Mouse (Mus musculus) CD4-positive helper T cell, adult 2 months (primary cell): ENCODE data around the gene Gm13277.
A peak's percentile ranks its signal among the peaks of the same experiment; 100 is the strongest.
"Not testable (repeated sequence)": the region's sequence is repeated elsewhere in the genome, so short reads cannot be mapped to it uniquely, and the experiment has no call there.

Experiments used
- DNase-seq: peaks from one replicate; pipeline ENCODE4 v3.0.0-alpha.2; 2012; ENCODE audit warnings: low read depth, missing footprints, low spot score

Gene Gm13277

DNA sequence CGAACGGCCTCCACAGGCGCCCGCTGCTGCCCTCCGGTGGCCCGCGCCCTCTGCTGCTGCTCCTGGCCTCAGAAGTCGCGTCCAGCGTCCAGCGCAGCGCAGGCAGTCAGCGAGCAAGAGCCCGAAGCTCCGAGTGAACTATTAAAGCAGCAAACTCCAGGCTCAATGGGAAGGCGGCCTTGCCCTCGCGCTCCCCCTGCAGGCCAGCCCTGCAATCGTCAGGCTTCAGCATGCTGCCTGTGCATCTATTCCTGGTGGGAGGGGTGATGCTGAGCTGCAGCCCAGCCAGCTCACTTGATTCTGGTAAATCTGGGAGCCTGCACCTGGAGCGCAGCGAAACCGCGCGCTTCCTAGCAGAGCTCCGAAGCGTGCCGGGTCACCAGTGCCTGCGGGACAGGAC, at the start of gene Gm13277:
Gene Gm13277 (plus strand): TSS at position 231 of the 400 bp plus-strand sequence.
- not testable (repeated sequence) for DNase-seq

DNA sequence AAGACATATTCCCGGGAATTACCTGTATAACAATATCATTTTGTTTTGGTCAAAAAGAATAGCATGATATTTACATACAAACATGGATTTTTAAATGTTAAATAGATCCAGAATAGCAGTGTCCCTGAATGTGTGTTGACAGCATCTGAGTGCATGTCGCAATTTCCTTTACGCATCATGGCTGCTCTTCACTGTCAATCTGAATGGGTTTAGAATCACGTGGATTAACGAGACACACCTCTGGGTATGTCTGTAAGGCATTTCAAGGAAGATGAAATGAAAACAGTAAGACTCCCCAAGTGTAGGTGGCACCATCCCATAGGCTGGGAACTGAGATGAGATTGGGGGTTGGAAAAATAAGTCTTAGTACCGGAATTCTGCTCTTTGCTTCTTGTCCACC, 49.4 kb upstream of the Gm13277 start:
- no peak for DNase-seq

DNA sequence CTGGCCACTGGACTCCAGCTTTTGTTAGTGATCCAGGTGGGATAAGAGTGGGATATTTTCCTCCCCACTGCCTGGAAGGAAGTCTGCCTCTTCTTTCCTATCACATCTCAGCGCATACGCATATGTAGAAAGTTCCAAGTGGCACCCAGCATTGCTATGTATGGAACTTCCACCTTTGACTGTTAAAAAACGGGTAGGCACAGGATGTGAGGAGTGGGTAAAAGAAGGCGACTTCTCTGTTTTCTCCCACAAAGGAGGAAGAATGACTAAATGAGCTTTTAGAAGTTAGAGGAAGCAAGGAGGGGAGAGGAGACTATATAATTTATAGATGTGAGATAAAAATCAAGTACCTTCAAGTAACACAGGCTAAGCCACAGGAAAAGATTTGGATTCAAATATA, 47.0 kb upstream of the Gm13277 start:
- no peak for DNase-seq

DNA sequence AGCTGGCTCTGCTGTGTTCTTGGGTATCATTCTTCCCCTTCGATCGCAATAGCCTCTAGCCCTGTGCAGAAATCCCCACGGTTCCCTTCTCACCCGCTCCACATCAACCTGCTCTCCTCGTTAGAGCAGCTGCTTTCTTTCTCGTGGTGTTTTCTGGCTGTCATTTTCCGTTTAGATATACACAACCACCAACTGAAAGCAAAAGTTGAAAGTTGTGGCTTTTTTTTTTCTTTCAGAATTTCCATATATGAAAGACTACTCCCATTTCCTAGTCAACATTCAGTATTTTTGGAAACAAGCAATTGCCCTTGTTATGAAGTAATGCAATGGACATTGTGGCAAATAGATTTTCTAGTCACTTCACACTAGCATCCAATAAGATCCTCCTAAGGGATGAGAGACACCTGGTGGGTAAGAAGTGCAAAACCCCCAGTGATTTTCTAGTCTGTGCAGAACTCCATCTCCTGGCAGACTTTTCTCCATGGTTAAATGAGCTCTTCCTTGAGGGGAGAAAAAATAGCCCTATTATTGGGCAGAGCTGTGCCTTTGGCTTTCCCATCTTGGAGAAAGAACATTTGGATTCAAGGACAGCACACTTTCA, 45.6 kb upstream of the Gm13277 start:
- DNase-seq, result peak; percentile 51

DNA sequence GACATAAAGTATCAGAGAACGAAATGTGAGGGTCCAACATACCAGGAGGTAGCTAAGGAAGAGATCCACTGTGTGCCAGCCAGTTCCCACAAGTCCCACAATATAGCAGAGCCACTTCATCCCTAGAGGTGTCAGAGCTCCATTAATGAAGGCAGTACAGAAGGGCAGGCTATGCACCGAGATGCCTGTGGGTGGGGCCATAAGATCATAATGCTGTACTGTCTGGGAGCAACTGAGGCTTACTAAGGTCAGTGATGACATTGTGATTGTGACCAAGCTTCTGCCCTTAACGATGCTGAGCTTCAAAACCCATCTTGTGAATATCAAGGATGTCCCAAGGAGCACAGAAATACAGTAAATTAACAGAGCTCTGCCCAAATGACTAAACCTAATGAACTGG, 44.2 kb upstream of the Gm13277 start:
- DNase-seq, result peak; percentile 24

DNA sequence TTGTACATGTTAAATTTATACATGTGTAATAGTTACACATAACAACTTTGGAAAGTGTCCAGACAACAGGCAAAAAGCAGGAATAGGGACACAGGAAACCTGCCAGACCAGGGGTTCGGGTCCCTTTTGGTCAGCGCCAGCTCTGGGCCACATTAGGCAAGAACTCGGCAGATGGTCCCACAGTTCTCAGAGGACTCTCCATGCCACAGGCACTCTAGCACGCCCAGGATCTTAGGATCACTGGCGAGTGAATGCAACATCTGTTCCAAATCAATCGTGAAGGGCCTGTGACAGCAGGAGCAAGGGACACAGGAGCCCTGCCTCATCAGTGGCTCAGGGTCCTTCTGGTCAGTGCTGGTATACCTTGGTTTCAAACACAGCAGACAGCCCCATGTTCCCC, 38.5 kb upstream of the Gm13277 start:
- DNase-seq, result no peak

DNA sequence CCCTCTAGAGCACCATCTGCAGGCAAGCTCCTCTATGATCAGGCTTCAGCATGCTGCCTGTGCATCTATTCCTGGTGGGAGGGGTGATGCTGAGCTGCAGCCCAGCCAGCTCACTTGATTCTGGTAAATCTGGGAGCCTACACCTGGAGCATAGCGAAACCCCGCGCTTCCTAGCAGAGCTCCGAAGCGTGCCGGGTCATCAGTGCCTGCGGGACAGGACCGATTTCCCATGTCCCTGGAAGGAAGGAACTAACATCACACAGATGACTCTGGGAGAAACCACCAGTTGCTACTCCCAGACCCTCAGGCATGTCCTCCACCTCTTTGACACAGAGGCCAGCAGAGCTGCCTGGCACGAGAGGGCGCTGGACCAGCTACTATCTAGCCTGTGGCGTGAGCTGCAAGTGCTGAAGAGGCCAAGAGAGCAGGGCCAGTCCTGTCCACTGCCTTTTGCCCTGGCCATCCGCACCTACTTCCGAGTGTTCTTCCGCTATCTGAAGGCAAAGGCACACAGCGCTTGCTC, 33.6 kb upstream of the Gm13277 start, which contains the start of gene Gm13271:
Gene Gm13271 (plus strand): TSS at position 51 of the 523 bp plus-strand sequence.
- not testable (repeated sequence) for DNase-seq

DNA sequence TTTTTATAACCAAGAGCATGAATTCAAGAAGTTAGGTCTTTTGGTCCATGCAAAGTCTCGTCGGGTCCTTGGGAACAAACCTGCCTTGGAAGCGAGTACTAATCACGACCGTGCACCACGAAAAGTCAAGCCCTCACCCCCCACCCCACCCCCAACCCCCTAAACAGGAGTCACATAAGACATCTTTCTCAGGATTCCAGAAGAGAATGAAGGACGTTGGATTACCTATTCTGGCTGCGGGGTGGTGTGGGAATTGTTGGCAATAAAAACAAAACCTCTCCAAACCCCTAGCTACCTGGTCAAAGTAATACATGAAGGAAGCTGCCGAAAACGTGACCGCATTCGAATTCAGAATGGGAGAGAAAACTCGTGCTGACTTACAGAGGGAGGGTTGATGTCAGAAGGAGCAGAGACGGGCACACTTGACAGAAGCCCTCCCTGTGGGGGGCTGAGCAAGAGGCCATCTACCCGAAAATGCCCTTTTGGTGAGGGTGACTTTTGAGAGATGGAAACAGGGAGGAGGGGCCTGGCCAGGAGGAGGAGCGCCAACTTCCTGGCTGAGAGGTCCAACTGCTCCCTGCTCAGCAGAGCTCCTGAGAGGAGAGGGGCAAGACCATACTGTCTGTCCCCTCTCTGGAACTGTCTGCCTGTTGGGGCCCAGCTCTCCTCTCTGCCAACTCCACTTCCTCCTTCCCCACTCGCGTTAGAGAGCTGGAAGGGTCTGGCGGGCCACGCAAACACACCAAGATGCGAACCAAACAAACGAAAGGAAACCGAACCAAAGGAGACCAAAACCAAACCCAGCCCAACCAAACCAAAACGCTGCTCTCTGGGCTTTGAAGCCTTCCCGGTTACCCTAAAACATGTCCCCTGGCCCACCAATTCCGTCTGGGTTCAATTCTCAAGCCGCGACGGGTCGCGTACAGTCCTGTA, 31.6 kb upstream of the Gm13277 start:
- peak; percentile 72 for DNase-seq

DNA sequence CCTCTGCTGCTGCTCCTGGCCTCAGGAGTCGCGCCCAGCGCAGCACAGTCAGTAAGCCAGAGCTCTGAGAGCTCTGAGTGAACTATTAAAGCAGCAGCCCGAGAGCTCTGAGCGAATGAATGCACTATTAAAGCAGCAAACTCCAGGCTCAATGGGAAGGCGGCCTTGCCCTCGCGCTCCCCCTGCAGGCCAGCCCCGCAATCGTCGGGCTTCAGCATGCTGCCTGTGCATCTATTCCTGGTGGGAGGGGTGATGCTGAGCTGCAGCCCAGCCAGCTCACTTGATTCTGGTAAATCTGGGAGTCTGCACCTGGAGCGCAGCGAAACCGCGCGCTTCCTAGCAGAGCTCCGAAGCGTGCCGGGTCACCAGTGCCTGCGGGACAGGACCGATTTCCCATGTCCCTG, 30.8 kb upstream of the Gm13277 start:
- DNase-seq, result peak; percentile 93

DNA sequence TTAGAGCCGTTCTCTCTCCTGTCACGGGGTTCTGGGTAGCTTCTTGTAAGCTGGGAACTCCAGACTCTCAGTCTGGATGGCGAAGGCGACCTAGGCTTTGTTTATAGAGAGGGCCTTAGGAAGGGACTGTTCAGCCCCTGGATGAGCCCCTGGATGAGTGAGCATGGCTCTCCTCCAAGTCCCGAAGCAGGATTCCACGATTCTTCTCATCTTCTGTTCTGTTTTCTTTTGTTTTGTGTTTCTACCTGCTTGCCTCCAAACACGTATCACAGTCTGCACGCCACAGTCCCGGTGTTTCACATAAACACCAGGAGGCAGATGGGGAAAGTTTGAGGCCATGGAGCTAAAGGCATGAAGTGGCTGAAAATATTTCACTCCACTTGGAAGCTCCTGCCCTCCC, 29.7 kb upstream of the Gm13277 start:
- DNase-seq, result not testable (repeated sequence)

DNA sequence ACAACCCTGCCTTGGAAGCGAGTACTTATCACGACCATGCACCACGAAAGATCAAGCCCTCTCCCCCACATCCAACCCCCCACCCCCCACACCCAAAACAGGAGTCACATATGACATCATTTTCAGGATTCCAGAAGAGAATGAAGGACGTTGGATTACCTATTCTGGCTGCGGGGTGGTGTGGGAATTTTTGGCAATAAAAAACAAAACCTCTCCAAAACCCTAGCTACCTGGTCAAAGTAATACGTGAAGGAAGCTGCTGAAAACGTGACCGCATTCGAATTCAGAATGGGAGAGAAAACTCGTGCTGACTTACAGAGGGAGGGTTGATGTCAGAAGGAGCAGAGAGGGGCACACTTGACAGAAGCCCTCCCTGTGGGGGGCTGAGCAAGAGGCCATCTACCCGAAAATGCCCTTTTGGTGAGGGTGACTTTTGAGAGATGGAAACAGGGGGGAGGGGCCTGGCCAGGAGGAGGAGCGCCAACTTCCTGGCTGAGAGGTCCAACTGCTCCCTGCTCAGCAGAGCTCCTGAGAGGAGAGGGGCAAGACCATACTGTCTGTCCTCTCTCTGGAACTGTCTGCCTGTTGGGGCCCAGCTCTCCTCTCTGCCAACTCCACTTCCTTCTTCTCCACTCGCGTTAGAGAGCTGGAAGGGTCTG, 28.7 kb upstream of the Gm13277 start, which contains the start of gene Gm13283:
Gene Gm13283 (plus strand): TSS at position 510 of the 659 bp plus-strand sequence.
- not testable (repeated sequence) for DNase-seq

DNA sequence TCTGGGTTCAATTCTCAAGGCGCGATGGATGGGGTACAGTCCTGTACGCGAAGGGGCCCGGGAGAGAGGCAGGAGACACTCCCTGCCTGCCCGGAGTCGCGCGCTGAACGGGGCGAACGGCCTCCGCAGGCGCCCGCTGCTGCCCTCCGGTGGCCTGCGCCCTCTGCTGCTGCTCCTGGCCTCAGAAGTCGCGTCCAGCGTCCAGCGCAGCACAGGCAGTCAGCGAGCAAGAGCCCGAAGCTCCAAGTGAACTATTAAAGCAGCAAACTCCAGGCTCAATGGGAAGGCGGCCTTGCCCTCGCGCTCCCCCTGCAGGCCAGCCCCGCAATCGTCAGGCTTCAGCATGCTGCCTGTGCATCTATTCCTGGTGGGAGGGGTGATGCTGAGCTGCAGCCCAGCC, 28.0 kb upstream of the Gm13277 start:
- DNase-seq, result peak; percentile 78

DNA sequence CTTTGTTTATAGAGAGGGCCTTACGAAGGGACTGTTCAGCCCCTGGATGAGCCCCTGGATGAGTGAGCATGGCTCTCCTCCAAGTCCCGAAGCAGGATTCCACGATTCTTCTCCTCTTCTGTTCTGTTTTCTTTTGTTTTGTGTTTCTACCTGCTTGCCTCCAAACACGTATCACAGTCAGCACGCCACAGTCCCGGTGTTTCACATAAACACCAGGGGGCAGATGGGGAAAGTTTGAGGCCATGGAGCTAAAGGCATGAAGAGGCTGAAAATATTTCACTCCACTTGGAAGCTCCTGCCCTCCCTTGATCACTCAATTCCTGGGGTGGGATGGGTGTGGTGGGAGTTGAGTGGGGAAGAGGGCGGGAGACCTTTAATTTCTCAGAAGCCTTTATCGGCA, 26.7 kb upstream of the Gm13277 start:
- DNase-seq, result not testable (repeated sequence)

DNA sequence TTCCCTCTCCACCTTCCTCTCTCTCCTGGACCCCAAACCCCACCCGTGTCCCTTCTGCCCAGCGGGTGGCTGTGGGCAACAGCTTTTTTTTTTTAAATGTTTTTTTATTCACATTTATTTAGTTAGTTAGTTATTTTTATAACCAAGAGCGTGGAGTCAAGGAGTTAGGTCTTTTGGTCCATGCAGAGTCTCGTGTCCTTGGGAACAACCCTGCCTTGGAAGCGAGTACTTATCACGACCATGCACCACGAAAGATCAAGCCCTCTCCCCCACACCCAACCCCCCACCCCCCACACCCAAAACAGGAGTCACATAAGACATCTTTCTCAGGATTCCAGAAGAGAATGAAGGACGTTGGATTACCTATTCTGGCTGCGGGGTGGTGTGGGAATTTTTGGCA, 26.1 kb upstream of the Gm13277 start:
- DNase-seq, result not testable (repeated sequence)

DNA sequence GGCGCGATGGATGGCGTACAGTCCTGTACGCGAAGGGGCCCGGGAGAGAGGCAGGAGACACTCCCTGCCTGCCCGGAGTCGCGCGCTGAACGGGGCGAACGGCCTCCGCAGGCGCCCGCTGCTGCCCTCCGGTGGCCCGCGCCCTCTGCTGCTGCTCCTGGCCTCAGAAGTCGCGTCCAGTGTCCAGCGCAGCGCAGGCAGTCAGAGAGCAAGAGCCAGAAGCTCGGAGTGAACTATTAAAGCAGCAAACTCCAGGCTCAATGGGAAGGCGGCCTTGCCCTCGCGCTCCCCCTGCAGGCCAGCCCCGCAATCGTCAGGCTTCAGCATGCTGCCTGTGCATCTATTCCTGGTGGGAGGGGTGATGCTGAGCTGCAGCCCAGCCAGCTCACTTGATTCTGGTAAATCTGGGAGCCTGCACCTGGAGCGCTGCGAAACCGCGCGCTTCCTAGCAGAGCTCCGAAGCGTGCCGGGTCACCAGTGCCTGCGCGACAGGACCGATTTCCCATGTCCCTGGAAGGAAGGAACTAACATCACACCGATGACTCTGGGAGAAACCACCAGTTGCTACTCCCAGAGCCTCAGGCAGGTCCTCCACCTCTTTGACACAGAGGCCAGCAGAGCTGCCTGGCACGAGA, 24.9 kb upstream of the Gm13277 start:
- peak; percentile 68 for DNase-seq

DNA sequence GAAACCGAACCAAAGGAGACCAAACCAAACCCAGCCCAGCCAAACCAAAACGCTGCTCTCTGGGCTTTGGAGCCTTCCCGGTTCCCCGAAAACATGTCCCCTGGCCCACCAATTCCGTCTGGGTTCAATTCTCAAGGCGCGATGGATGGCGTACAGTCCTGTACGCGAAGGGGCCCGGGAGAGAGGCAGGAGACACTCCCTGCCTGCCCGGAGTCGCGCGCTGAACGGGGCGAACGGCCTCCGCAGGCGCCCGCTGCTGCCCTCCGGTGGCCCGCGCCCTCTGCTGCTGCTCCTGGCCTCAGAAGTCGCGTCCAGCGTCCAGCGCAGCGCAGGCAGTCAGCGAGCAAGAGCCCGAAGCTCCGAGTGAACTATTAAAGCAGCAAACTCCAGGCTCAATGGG, 14.9 kb upstream of the Gm13277 start, which contains the start of gene Gm13290:
Gene Gm13290 (plus strand): TSS at position 301 of the 400 bp plus-strand sequence.
- not testable (repeated sequence) for DNase-seq

DNA sequence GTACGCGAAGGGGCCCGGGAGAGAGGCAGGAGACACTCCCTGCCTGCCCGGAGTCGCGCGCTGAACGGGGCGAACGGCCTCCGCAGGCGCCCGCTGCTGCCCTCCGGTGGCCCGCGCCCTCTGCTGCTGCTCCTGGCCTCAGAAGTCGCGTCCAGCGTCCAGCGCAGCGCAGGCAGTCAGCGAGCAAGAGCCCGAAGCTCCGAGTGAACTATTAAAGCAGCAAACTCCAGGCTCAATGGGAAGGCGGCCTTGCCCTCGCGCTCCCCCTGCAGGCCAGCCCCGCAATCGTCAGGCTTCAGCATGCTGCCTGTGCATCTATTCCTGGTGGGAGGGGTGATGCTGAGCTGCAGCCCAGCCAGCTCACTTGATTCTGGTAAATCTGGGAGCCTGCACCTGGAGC, 11.8 kb upstream of the Gm13277 start, which contains the start of gene Gm13289:
Gene Gm13289 (plus strand): TSS at position 301 of the 400 bp plus-strand sequence.
- DNase-seq, result not testable (repeated sequence)

DNA sequence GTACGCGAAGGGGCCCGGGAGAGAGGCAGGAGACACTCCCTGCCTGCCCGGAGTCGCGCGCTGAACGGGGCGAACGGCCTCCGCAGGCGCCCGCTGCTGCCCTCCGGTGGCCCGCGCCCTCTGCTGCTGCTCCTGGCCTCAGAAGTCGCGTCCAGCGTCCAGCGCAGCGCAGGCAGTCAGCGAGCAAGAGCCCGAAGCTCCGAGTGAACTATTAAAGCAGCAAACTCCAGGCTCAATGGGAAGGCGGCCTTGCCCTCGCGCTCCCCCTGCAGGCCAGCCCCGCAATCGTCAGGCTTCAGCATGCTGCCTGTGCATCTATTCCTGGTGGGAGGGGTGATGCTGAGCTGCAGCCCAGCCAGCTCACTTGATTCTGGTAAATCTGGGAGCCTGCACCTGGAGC, 8.9 kb upstream of the Gm13277 start, which contains the start of gene Gm13272:
Gene Gm13272 (plus strand): TSS at position 301 of the 400 bp plus-strand sequence.
- not testable (repeated sequence) for DNase-seq

DNA sequence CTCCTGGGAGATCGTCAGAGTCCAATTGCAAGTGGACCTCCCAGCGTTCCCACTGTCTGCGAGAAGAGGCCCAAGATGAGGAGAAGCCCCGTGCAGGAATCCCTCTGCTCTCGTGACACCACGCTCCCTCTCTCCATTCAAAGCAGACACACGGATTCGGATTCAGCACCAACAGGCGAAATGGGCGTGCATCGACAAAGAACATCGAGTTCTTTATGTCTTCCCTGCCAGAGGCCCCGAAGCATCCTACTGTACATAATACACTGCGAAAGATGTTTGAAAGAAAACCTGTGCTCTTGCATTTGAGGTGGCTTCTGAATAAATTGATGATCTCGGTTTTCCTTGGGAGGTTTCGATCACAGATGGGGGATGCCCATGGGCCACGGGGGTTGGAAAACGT, 8.1 kb upstream of the Gm13277 start:
- DNase-seq, result not testable (repeated sequence)

DNA sequence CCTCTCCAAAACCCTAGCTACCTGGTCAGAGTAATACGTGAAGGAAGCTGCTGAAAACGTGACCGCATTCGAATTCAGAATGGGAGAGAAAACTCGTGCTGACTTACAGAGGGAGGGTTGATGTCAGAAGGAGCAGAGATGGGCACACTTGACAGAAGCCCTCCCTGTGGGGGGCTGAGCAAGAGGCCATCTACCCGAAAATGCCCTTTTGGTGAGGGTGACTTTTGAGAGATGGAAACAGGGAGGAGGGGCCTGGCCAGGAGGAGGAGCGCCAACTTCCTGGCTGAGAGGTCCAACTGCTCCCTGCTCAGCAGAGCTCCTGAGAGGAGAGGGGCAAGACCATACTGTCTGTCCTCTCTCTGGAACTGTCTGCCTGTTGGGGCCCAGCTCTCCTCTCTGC, 6.6 kb upstream of the Gm13277 start, which contains the start of gene Ifnz:
Gene Ifnz (plus strand): TSS at position 301 of the 400 bp plus-strand sequence.
- not testable (repeated sequence) for DNase-seq

DNA sequence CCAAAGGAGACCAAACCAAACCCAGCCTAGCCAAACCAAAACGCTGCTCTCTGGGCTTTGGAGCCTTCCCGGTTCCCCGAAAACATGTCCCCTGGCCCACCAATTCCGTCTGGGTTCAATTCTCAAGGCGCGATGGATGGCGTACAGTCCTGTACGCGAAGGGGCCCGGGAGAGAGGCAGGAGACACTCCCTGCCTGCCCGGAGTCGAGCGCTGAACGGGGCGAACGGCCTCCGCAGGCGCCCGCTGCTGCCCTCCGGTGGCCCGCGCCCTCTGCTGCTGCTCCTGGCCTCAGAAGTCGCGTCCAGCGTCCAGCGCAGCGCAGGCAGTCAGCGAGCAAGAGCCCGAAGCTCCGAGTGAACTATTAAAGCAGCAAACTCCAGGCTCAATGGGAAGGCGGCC, 6.1 kb upstream of the Gm13277 start:
- not testable (repeated sequence) for DNase-seq
